Mouse (Mus musculus): ENCODE measurements around the gene Gm5129.
"Not testable (repeated sequence)": the region's sequence is repeated elsewhere in the genome, so short reads cannot be mapped to it uniquely, and the experiment has no call there.

The Gm5129 gene

GRCm38 (mm10) chr5:29735557-29736061, at the start of gene Gm5129, which contains the start of gene Dnajb6:
TSS of gene Gm5129 (minus strand) at chr5:29735936.
TSS of gene Dnajb6 (plus strand) at chr5:29735688.
- peak; percentile 98 for ATAC-seq (ENCODE audit: low TSS enrichment)

- ATAC-seq (ENCODE audit: low TSS enrichment) = not testable (repeated sequence)
Measured at GRCm38 (mm10) chr5:29784906-29785305, 49.2 kb upstream of the Gm5129 start.

GRCm38 (mm10) chr5:29782261-29782660, 46.5 kb upstream of the Gm5129 start:
- ATAC-seq (ENCODE audit: low TSS enrichment) = no peak

GRCm38 (mm10) chr5:29779733-29780132, 44.0 kb upstream of the Gm5129 start:
- not testable (repeated sequence) for ATAC-seq (ENCODE audit: low TSS enrichment)

- ATAC-seq (ENCODE audit: low TSS enrichment) = peak; percentile 51
Measured at GRCm38 (mm10) chr5:29778029-29778428, 42.3 kb upstream of the Gm5129 start.

GRCm38 (mm10) chr5:29775437-29775836, 39.7 kb upstream of the Gm5129 start:
- peak; percentile 54 for ATAC-seq (ENCODE audit: low TSS enrichment)

GRCm38 (mm10) chr5:29773460-29774150, 37.9 kb upstream of the Gm5129 start:
- ATAC-seq (ENCODE audit: low TSS enrichment) = no peak

- peak; percentile 36; the same call in 1 of the 2 replicates for ATAC-seq (ENCODE audit: low TSS enrichment)
Measured at GRCm38 (mm10) chr5:29772651-29773330, 37.1 kb upstream of the Gm5129 start.

GRCm38 (mm10) chr5:29772038-29772437, 36.3 kb upstream of the Gm5129 start:
- ATAC-seq (ENCODE audit: low TSS enrichment) = no peak

- ATAC-seq (ENCODE audit: low TSS enrichment) = no peak
Measured at GRCm38 (mm10) chr5:29770935-29771334, 35.2 kb upstream of the Gm5129 start.

- no peak for ATAC-seq (ENCODE audit: low TSS enrichment)
Measured at GRCm38 (mm10) chr5:29759318-29759717, 23.6 kb upstream of the Gm5129 start.

- ATAC-seq (ENCODE audit: low TSS enrichment) = no peak
Measured at GRCm38 (mm10) chr5:29752894-29753293, 17.2 kb upstream of the Gm5129 start.

GRCm38 (mm10) chr5:29751306-29751705, 15.6 kb upstream of the Gm5129 start:
- ATAC-seq (ENCODE audit: low TSS enrichment) = peak; percentile 38; the same call in 1 of the 2 replicates

GRCm38 (mm10) chr5:29747661-29748060, 11.9 kb upstream of the Gm5129 start:
- ATAC-seq (ENCODE audit: low TSS enrichment) = no peak

GRCm38 (mm10) chr5:29741093-29741492, 5.4 kb upstream of the Gm5129 start:
- ATAC-seq (ENCODE audit: low TSS enrichment) = no peak

- no peak for ATAC-seq (ENCODE audit: low TSS enrichment)
Measured at GRCm38 (mm10) chr5:29740651-29741050, 4.9 kb upstream of the Gm5129 start.

GRCm38 (mm10) chr5:29738076-29738475, 2.3 kb upstream of the Gm5129 start:
- no peak for ATAC-seq (ENCODE audit: low TSS enrichment)

- no peak for ATAC-seq (ENCODE audit: low TSS enrichment)
Measured at GRCm38 (mm10) chr5:29737471-29737870, 1.7 kb upstream of the Gm5129 start.

GRCm38 (mm10) chr5:29736942-29737341, 1.2 kb upstream of the Gm5129 start:
- ATAC-seq (ENCODE audit: low TSS enrichment) = no peak

GRCm38 (mm10) chr5:29736073-29736900, 551 bp upstream of the Gm5129 start:
- ATAC-seq (ENCODE audit: low TSS enrichment) = peak; percentile 40

- no peak for ATAC-seq (ENCODE audit: low TSS enrichment)
Measured at GRCm38 (mm10) chr5:29734831-29735510, 765 bp downstream of the Gm5129 start.
